Mouse (Mus musculus): ENCODE results near the gene Olfr301.

Olfr301 gene

DNA sequence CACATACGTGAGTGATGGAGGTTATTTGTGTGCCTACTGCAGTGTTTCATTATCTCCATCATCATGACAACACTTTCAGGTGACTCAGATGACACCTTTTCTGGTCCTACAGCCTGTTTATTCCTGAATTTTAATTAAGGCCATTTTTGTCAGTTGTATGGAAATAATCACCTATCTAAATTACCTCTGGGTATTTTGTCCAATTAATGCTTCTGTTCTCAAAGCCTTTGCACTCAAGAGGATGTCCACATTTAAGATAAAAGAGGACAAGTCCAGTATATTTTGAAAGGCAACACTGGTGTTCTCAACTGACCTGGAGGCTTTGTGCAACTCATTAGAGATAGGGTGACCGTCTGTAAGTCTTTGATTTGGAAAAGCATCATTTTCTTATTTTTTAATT is at the start of gene Olfr301:
Gene Olfr301, plus strand, starts transcription at position 301 of the 400 bp plus-strand sequence.
- DNase-seq (ENCODE audit: low spot score in 2 of 2), result no peak

- DNase-seq (ENCODE audit: low spot score in 2 of 2), result no peak
Observed at GRCm38 (mm10) chr7:86366828-86367227, 36.8 kb upstream of the Olfr301 start, which contains the start of gene Olfr305. Gene Olfr305 (minus strand): TSS chr7:86366928.

GRCm38 (mm10) chr7:86385769-86386168 is 17.9 kb upstream of the Olfr301 start:
- DNase-seq (ENCODE audit: low spot score in 2 of 2), result no peak

DNA sequence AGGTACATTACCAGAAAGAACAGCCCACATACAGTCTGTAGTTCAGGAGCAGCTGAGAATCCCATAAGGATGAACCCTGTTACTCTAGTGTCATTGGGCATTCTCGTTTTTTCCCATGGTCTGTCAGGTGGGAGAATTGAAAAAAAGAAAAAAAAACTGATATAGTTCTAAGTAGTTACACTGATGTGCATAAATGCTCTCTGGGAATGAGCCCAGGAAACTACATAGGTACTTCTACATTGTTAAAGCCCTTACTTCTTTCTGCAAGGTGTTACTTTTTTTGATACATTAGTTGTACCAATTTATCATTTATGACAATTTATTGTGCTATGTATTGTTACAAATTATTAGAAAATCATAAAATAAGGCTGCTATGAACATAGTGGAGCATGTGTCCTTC is 17.1 kb upstream of the Olfr301 start, which contains the start of gene Olfr304:
Gene Olfr304, minus strand, starts transcription at position 101 of the 400 bp plus-strand sequence.
- no peak for DNase-seq (ENCODE audit: low spot score in 2 of 2)

DNA sequence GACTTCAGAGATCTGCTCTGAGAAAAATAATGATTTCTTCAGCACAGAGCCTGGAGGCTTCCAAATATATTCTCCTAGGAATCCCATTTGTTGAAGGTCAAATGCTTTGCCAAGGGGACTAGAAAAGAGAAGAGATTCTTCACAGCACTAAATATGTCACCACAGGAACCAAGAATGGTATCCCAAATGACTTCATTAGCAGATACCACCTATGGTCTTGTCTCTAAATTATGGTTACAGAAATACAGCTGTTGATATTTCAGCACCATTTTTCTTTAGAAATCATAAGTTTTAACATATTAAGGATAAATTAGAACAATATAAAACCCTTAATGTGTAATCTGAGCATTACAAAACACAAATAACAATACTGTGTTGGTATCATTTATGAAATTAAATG is 6.0 kb upstream of the Olfr301 start, which contains the start of gene Olfr303:
Gene Olfr303, minus strand, starts transcription at position 101 of the 400 bp plus-strand sequence.
- no peak for DNase-seq (ENCODE audit: low spot score in 2 of 2)

DNA sequence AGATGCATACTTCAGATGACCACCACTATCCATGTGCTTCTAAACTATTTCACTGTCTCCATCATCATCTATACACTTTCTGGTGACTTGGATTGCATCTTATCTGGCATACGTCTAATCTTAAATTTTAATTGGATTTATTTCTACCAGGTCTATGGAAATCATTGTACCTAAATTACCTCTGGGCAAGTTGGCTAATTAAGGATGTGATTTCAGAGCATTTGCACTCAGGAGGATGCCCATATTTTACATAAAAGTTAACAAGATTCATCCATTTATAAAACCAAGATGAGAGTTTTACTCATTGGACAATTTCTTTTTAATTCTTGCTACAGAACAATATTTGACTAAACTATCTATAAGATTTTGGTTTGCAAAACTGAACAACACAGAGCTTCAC is 56.0 kb downstream of the Olfr301 start, which contains the start of gene Olfr299:
Gene Olfr299, plus strand, starts transcription at position 301 of the 400 bp plus-strand sequence.
- no peak for DNase-seq (ENCODE audit: low spot score in 2 of 2)
